Mouse (Mus musculus) MEL (cell line): ENCODE data around the gene Nts.

Source experiments
- CHD2 ChIP-seq: IDR thresholded peaks from 2 replicates; pipeline ENCODE4 v1.6.1; 2011; ENCODE audit warnings: low read length, improper control_type of control experiment
- CTCF ChIP-seq, 3 experiments: IDR thresholded peaks in 2 of 3; conservative IDR thresholded peaks in 1 of 3; 2 replicates each; pipeline ENCODE4 v1.5.1; 2011 to 2012; ENCODE audit warnings: low read length in 3 of 3, low read depth in 2 of 3, mild to moderate bottlenecking in 2 of 3, improper control_type of control experiment in 1 of 3, inconsistent platforms in 1 of 3, mixed read lengths in 1 of 3, moderate library complexity in 1 of 3; ENCODE audit not compliant: control insufficient read depth in 1 of 3, insufficient read depth in 1 of 3, poor library complexity in 1 of 3, severe bottlenecking in 1 of 3
- EP300 ChIP-seq, 2 experiments: IDR thresholded peaks; 2 replicates each; pipeline ENCODE4 v1.6.1; 2011; ENCODE audit warnings: improper control_type of control experiment in 2 of 2, low read length in 2 of 2, low read depth in 1 of 2, mild to moderate bottlenecking in 1 of 2
- GATA1 ChIP-seq: IDR thresholded peaks from 2 replicates; pipeline ENCODE4 v1.6.1; 2011; ENCODE audit warnings: low read depth, low read length, improper control_type of control experiment
- HCFC1 ChIP-seq: IDR thresholded peaks from 2 replicates; pipeline ENCODE4 v1.6.1; 2012; ENCODE audit warnings: low read depth, mild to moderate bottlenecking, inconsistent platforms, low read length, improper control_type of control experiment, moderate library complexity
- MAZ ChIP-seq: IDR thresholded peaks from 2 replicates; pipeline ENCODE4 v1.6.1; 2012; ENCODE audit warnings: low read depth, mild to moderate bottlenecking, inconsistent platforms, low read length, improper control_type of control experiment
- MXI1 ChIP-seq: IDR thresholded peaks from 2 replicates; pipeline ENCODE4 v1.6.1; 2011; ENCODE audit warnings: mild to moderate bottlenecking, low read depth, low read length, improper control_type of control experiment
- MYB ChIP-seq: IDR thresholded peaks from 2 replicates; pipeline ENCODE4 v1.6.1; 2011; ENCODE audit warnings: mild to moderate bottlenecking, low read depth, low read length, improper control_type of control experiment
- POLR2A ChIP-seq, 2 experiments: IDR thresholded peaks; 2 replicates each; pipeline ENCODE4 v1.6.1; 2011 to 2012; ENCODE audit warnings: low read length in 2 of 2, mild to moderate bottlenecking in 2 of 2, control low read depth in 1 of 2, improper control_type of control experiment in 1 of 2, low read depth in 1 of 2, moderate library complexity in 1 of 2; ENCODE audit not compliant: control insufficient read depth in 1 of 2, insufficient read depth in 1 of 2, poor library complexity in 1 of 2
- POLR2AphosphoS2 ChIP-seq: IDR thresholded peaks from 2 replicates; pipeline ENCODE4 v1.6.1; 2011; ENCODE audit warnings: low read length, improper control_type of control experiment
- SMC3 ChIP-seq: IDR thresholded peaks from 2 replicates; pipeline ENCODE4 v1.6.1; 2011; ENCODE audit warnings: low read depth, low read length, improper control_type of control experiment
- USF1 ChIP-seq: IDR thresholded peaks from 2 replicates; pipeline ENCODE4 v1.6.1; 2014; ENCODE audit warnings: low read depth, mild to moderate bottlenecking, inconsistent platforms, low read length, improper control_type of control experiment, moderate library complexity
- ZKSCAN1 ChIP-seq: IDR thresholded peaks from 2 replicates; pipeline ENCODE4 v1.6.1; 2012; ENCODE audit warnings: low read depth, mild to moderate bottlenecking, inconsistent platforms, low read length, improper control_type of control experiment, moderate library complexity
- ZNF384 ChIP-seq: IDR thresholded peaks from 2 replicates; pipeline ENCODE4 v1.6.1; 2012; ENCODE audit warnings: low read depth, mild to moderate bottlenecking, inconsistent platforms, low read length, improper control_type of control experiment

DNA sequence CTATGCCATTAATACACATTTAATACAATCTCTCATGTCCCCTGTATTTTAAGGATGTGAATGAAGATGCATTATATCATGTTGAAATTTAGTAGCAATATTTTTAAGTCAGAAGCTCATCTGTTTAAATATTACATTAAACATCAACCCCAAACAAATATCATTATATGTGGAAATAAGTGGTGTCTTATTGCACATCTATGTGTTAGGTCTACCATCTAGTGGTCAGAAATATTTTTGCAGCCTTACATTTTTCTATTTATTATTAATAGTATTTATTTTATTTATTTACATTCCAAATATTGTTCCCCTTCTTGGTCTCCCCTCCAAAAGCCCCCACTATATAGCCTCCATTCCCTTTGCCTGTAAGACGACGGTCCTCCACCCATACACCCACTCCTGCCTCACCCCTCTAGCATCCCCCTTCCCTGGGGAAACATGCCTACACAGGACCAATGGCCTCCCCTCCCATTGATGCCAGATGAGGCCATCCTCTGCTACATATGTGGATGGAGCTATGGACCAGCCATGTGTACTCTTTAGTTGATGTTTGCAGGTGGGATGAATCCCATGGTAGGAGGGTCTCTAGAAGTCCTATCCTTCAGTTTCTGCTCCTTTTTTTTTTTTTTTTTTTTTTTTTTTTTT is 45.3 kb downstream of the Nts start:
- TF ChIP-seq GATA1: no peak
- no peak for TF ChIP-seq MXI1
- TF ChIP-seq CTCF (IDR thresholded peaks at IDR 0.05 in 2 of 3, conservative IDR thresholded peaks at IDR 0.05 in 1 of 3; ENCODE audit: control insufficient read depth in 1 of 3, insufficient read depth in 1 of 3, low read depth in 2 of 3, low read length in 3 of 3, poor library complexity in 1 of 3, severe bottlenecking in 1 of 3): peak in 2 of 3 experiments; percentile 18 to 51; a peak in 3 of 6 replicates
- no peak for TF ChIP-seq CHD2
- TF ChIP-seq HCFC1: no peak
- TF ChIP-seq SMC3: peak; percentile 48
- TF ChIP-seq MYB: no peak
- TF ChIP-seq USF1: no peak
- no peak for TF ChIP-seq ZKSCAN1
- no peak for TF ChIP-seq MAZ
- no peak for TF ChIP-seq EP300 (IDR thresholded peaks at IDR 0.05; ENCODE audit: low read depth in 1 of 2, low read length in 2 of 2)
- TF ChIP-seq POLR2AphosphoS2: no peak
- TF ChIP-seq POLR2A (IDR thresholded peaks at IDR 0.05; ENCODE audit: control insufficient read depth in 1 of 2, insufficient read depth in 1 of 2, low read depth in 1 of 2, low read length in 2 of 2, poor library complexity in 1 of 2): no peak
- TF ChIP-seq ZNF384: no peak
